Mouse (Mus musculus): Measurements from ENCODE around the gene Deaf1. TPM values are rescaled to one million over a fixed set of nuclear protein-coding genes. Genes with fewer than 3 reads are reported as not detected.
A peak's percentile ranks its signal among the peaks of the same experiment; 100 is the strongest.

Gene Deaf1
- total and polyA plus RNA-seq, 2 experiments from 2014 or later = 21.2 to 26.4 TPM

- Histone ChIP-seq H3K4me3 (ENCODE audit: low read depth, low read length) (no peak overlapping the region), H3K4me2 (ENCODE audit: low read depth, low read length) (no peak overlapping the region), H3K27ac (ENCODE audit: low read depth) (no peak overlapping the region), H3K4me1 (ENCODE audit: control insufficient read depth, insufficient read depth) (peaks cover 21% of the 10 kb centered on the region), H3K36me3 (replicated peaks; ENCODE audit: control insufficient read depth, insufficient read depth, low read length) (peaks cover 45% of the 10 kb centered on the region), H3K9me3 (replicated peaks; ENCODE audit: control insufficient read depth, low read length) (no peaks in the 10 kb centered on the region), H3K9ac (replicated peaks; ENCODE audit: low read depth, low read length) (no peak overlapping the region), H3K27me3 (ENCODE audit: control insufficient read depth, insufficient read depth, low read length) (no peaks in the 10 kb centered on the region)
- no peak for TF ChIP-seq CTCF (IDR thresholded peaks at IDR 0.05; ENCODE audit: low read depth)
- no peak for TF ChIP-seq EP300 (IDR thresholded peaks at IDR 0.05; ENCODE audit: low read depth)
- WGBS = 73% methylated on average over 1 of the region's 1 CpGs
- ATAC-seq (ENCODE audit: insufficient read depth, low read depth) (no peak), DNase-seq (ENCODE audit: low spot score) (no peak)
Observed at GRCm38 (mm10) chr7:141324686-141325085, 2.8 kb downstream of the Deaf1 start.

- ATAC-seq (ENCODE audit: insufficient read depth, low read depth) (no peak), DNase-seq (ENCODE audit: low spot score) (no peak)
- Histone ChIP-seq H3K36me3 (replicated peaks; ENCODE audit: control insufficient read depth, insufficient read depth, low read length) (peaks cover 96% of the 10 kb centered on the region), H3K9ac (replicated peaks; ENCODE audit: low read depth, low read length) (no peak overlapping the region), H3K4me1 (ENCODE audit: control insufficient read depth, insufficient read depth) (no peaks in the 10 kb centered on the region; the same call in 1 of the 2 replicates), H3K27me3 (ENCODE audit: control insufficient read depth, insufficient read depth, low read length) (no peaks in the 10 kb centered on the region), H3K27ac (ENCODE audit: low read depth) (no peak overlapping the region), H3K4me3 (ENCODE audit: low read depth, low read length) (no peak overlapping the region), H3K9me3 (replicated peaks; ENCODE audit: control insufficient read depth, low read length) (no peaks in the 10 kb centered on the region), H3K4me2 (ENCODE audit: low read depth, low read length) (no peak overlapping the region)
- WGBS = 88% methylated on average over 2 of the region's 2 CpGs
- TF ChIP-seq EP300 (IDR thresholded peaks at IDR 0.05; ENCODE audit: low read depth) (no peak), CTCF (IDR thresholded peaks at IDR 0.05; ENCODE audit: low read depth) (no peak)
Observed at GRCm38 (mm10) chr7:141319446-141319845, 8.0 kb downstream of the Deaf1 start.

- TF ChIP-seq CTCF (IDR thresholded peaks at IDR 0.05; ENCODE audit: low read depth) (no peak), EP300 (IDR thresholded peaks at IDR 0.05; ENCODE audit: low read depth) (no peak)
- H3K4me1 ChIP-seq (ENCODE audit: control insufficient read depth, insufficient read depth) = no peaks in the 10 kb centered on the region; the same call in 1 of the 2 replicates
Observed at GRCm38 (mm10) chr7:141317619-141318132, 9.8 kb downstream of the Deaf1 start.

GRCm38 (mm10) chr7:141315974-141316373 is 11.5 kb downstream of the Deaf1 start:
- H3K4me2 ChIP-seq (ENCODE audit: low read depth, low read length) = no peak overlapping the region
- H3K27ac ChIP-seq (ENCODE audit: low read depth) = no peak overlapping the region
- H3K27me3 ChIP-seq (ENCODE audit: control insufficient read depth, insufficient read depth, low read length) = no peaks in the 10 kb centered on the region
- no peak; the same call in 1 of the 2 replicates for ATAC-seq (ENCODE audit: insufficient read depth, low read depth)
- no peak for DNase-seq (ENCODE audit: low spot score)
- H3K4me1 ChIP-seq (ENCODE audit: control insufficient read depth, insufficient read depth) = no peaks in the 10 kb centered on the region; the same call in 1 of the 2 replicates
- TF ChIP-seq EP300 (IDR thresholded peaks at IDR 0.05; ENCODE audit: low read depth) (no peak), CTCF (IDR thresholded peaks at IDR 0.05; ENCODE audit: low read depth) (peak; percentile 47)
- H3K9me3 ChIP-seq (replicated peaks; ENCODE audit: control insufficient read depth, low read length) = no peaks in the 10 kb centered on the region
- WGBS = 72% methylated on average over 5 of the region's 5 CpGs
- H3K4me3 ChIP-seq (ENCODE audit: low read depth, low read length) = no peak overlapping the region
- no peak overlapping the region for H3K9ac ChIP-seq (replicated peaks; ENCODE audit: low read depth, low read length)
- peaks cover 98% of the 10 kb centered on the region for H3K36me3 ChIP-seq (replicated peaks; ENCODE audit: control insufficient read depth, insufficient read depth, low read length)

More at GRCm38 (mm10) chr7:141317619-141318132, 9.8 kb downstream of the Deaf1 start:
- Histone ChIP-seq H3K9me3 (replicated peaks; ENCODE audit: control insufficient read depth, low read length) (no peaks in the 10 kb centered on the region), H3K9ac (replicated peaks; ENCODE audit: low read depth, low read length) (no peak overlapping the region), H3K27me3 (ENCODE audit: control insufficient read depth, insufficient read depth, low read length) (no peaks in the 10 kb centered on the region), H3K36me3 (replicated peaks; ENCODE audit: control insufficient read depth, insufficient read depth, low read length) (peaks cover 98% of the 10 kb centered on the region), H3K4me2 (ENCODE audit: low read depth, low read length) (no peak overlapping the region), H3K4me3 (ENCODE audit: low read depth, low read length) (no peak overlapping the region), H3K27ac (ENCODE audit: low read depth) (no peak overlapping the region)
- ATAC-seq (ENCODE audit: insufficient read depth, low read depth) (no peak), DNase-seq (ENCODE audit: low spot score) (no peak)
- 71% methylated on average over 1 of the region's 1 CpGs for WGBS

GRCm38 (mm10) chr7:141315076-141315475 is 12.4 kb downstream of the Deaf1 start:
- Histone ChIP-seq H3K27ac (ENCODE audit: low read depth) (no peak overlapping the region), H3K4me2 (ENCODE audit: low read depth, low read length) (no peak overlapping the region), H3K27me3 (ENCODE audit: control insufficient read depth, insufficient read depth, low read length) (no peaks in the 10 kb centered on the region), H3K36me3 (replicated peaks; ENCODE audit: control insufficient read depth, insufficient read depth, low read length) (peaks cover 98% of the 10 kb centered on the region), H3K4me3 (ENCODE audit: low read depth, low read length) (no peak overlapping the region), H3K9me3 (replicated peaks; ENCODE audit: control insufficient read depth, low read length) (no peaks in the 10 kb centered on the region), H3K9ac (replicated peaks; ENCODE audit: low read depth, low read length) (no peak overlapping the region), H3K4me1 (ENCODE audit: control insufficient read depth, insufficient read depth) (no peaks in the 10 kb centered on the region; the same call in 1 of the 2 replicates)
- ATAC-seq (ENCODE audit: insufficient read depth, low read depth) = no peak
- WGBS = 80% methylated on average over 8 of the region's 8 CpGs
- TF ChIP-seq EP300 (IDR thresholded peaks at IDR 0.05; ENCODE audit: low read depth) = no peak
- TF ChIP-seq CTCF (IDR thresholded peaks at IDR 0.05; ENCODE audit: low read depth) = no peak
- DNase-seq (ENCODE audit: low spot score) = no peak

- Histone ChIP-seq H3K9ac (replicated peaks; ENCODE audit: low read depth, low read length) (no peak overlapping the region), H3K4me2 (ENCODE audit: low read depth, low read length) (no peak overlapping the region), H3K27ac (ENCODE audit: low read depth) (no peak overlapping the region), H3K36me3 (replicated peaks; ENCODE audit: control insufficient read depth, insufficient read depth, low read length) (peaks cover 98% of the 10 kb centered on the region), H3K4me3 (ENCODE audit: low read depth, low read length) (no peak overlapping the region), H3K27me3 (ENCODE audit: control insufficient read depth, insufficient read depth, low read length) (no peaks in the 10 kb centered on the region), H3K4me1 (ENCODE audit: control insufficient read depth, insufficient read depth) (no peaks in the 10 kb centered on the region; the same call in 1 of the 2 replicates), H3K9me3 (replicated peaks; ENCODE audit: control insufficient read depth, low read length) (no peaks in the 10 kb centered on the region)
- DNase-seq (ENCODE audit: low spot score) (no peak), ATAC-seq (ENCODE audit: insufficient read depth, low read depth) (no peak)
- WGBS = 72% methylated on average over 2 of the region's 2 CpGs
- TF ChIP-seq CTCF (IDR thresholded peaks at IDR 0.05; ENCODE audit: low read depth) = no peak
- no peak for TF ChIP-seq EP300 (IDR thresholded peaks at IDR 0.05; ENCODE audit: low read depth)
Observed at GRCm38 (mm10) chr7:141314416-141314815, 13.1 kb downstream of the Deaf1 start.
